Mouse (Mus musculus): ENCODE results near the gene Ccdc102a.

- TF ChIP-seq TAL1 (IDR thresholded peaks at IDR 0.05; ENCODE audit: low read length) (no peak), GATA1 (IDR thresholded peaks at IDR 0.05; ENCODE audit: low read length) (no peak)
These were observed 1.4 kb upstream of the Ccdc102a start for GRCm38 (mm10) chr8:94919256-94919655.
